Mouse (Mus musculus) MEL (cell line): ENCODE measurements at regions not wholly inside any gene's neighbourhood (a gene's known extent, or its start where the extent isn't known, plus 50 kb on each side); places are given as distances from the start of the nearest gene placed in this dataset.

Experiments used
- DNase-seq: peaks from one replicate; pipeline ENCODE4 v3.0.0; 2011; ENCODE audit warnings: low read depth, low spot score
- H3K27ac ChIP-seq: 2 replicates; pipeline ENCODE4 v1.5.1; 2012; ENCODE audit warnings: low read depth, mild to moderate bottlenecking, control low read depth, low read length, moderate library complexity; ENCODE audit not compliant: control insufficient read depth
- H3K27me3 ChIP-seq, 2 experiments: fragments of 150-350 bp in 1 of 2; sonication (generic) in 1 of 2; 2 replicates each; pipeline ENCODE4 v1.6.1; 2012; ENCODE audit warnings: low read length in 2 of 2, mild to moderate bottlenecking in 2 of 2, improper control_type of control experiment in 1 of 2, moderate library complexity in 1 of 2; ENCODE audit not compliant: insufficient read depth in 2 of 2, control insufficient read depth in 1 of 2
- H3K36me3 ChIP-seq, 2 experiments: 2 replicates each; pipeline ENCODE4 v1.6.1; 2012 to 2014; ENCODE audit warnings: low read length in 2 of 2, improper control_type of control experiment in 1 of 2, inconsistent platforms in 1 of 2, mild to moderate bottlenecking in 1 of 2; ENCODE audit not compliant: insufficient read depth in 2 of 2, control insufficient read depth in 1 of 2
- H3K4me1 ChIP-seq, 2 experiments: fragments of 150-350 bp in 1 of 2; sonication (generic) in 1 of 2; 2 replicates each; pipeline ENCODE4 v1.6.1; 2012; ENCODE audit warnings: low read length in 2 of 2, improper control_type of control experiment in 1 of 2, mild to moderate bottlenecking in 1 of 2; ENCODE audit not compliant: insufficient read depth in 2 of 2, control insufficient read depth in 1 of 2
- H3K4me3 ChIP-seq, 2 experiments: fragments of 150-350 bp in 1 of 2; sonication (generic) in 1 of 2; 2 replicates each; pipeline ENCODE4 v1.5.1; 2012; ENCODE audit warnings: low read depth in 2 of 2, low read length in 2 of 2, mild to moderate bottlenecking in 2 of 2, moderate library complexity in 2 of 2, control low read depth in 1 of 2, improper control_type of control experiment in 1 of 2; ENCODE audit not compliant: control insufficient read depth in 1 of 2, insufficient read depth in 1 of 2
- H3K79me2 ChIP-seq: 2 replicates; pipeline ENCODE4 v1.6.1; 2012; ENCODE audit warnings: mild to moderate bottlenecking, low read length, moderate library complexity; ENCODE audit not compliant: control insufficient read depth, poor library complexity, insufficient read depth
- H3K9ac ChIP-seq: 2 replicates; pipeline ENCODE4 v1.6.1; 2012; ENCODE audit warnings: low read depth, mild to moderate bottlenecking, control low read depth, low read length, moderate library complexity; ENCODE audit not compliant: control insufficient read depth, poor library complexity, severe bottlenecking
- H3K9me3 ChIP-seq: fragments of 150-350 bp; sonication (generic); replicated peaks from 2 replicates; pipeline ENCODE4 v1.6.1; 2012; ENCODE audit warnings: mild to moderate bottlenecking, low read length, improper control_type of control experiment, moderate library complexity; ENCODE audit not compliant: insufficient read depth
- CHD2 ChIP-seq: IDR thresholded peaks from 2 replicates; pipeline ENCODE4 v1.6.1; 2011; ENCODE audit warnings: low read length, improper control_type of control experiment
- CTCF ChIP-seq, 3 experiments: IDR thresholded peaks in 2 of 3; conservative IDR thresholded peaks in 1 of 3; 2 replicates each; pipeline ENCODE4 v1.5.1; 2011 to 2012; ENCODE audit warnings: low read length in 3 of 3, low read depth in 2 of 3, mild to moderate bottlenecking in 2 of 3, improper control_type of control experiment in 1 of 3, inconsistent platforms in 1 of 3, mixed read lengths in 1 of 3, moderate library complexity in 1 of 3; ENCODE audit not compliant: control insufficient read depth in 1 of 3, insufficient read depth in 1 of 3, poor library complexity in 1 of 3, severe bottlenecking in 1 of 3
- EP300 ChIP-seq, 2 experiments: IDR thresholded peaks; 2 replicates each; pipeline ENCODE4 v1.6.1; 2011; ENCODE audit warnings: improper control_type of control experiment in 2 of 2, low read length in 2 of 2, low read depth in 1 of 2, mild to moderate bottlenecking in 1 of 2
- ETS1 ChIP-seq: IDR thresholded peaks from 2 replicates; pipeline ENCODE4 v1.6.1; 2012; ENCODE audit warnings: low read depth, mild to moderate bottlenecking, inconsistent platforms, low read length, improper control_type of control experiment, moderate library complexity
- GABPA ChIP-seq: IDR thresholded peaks from 2 replicates; pipeline ENCODE4 v1.6.1; 2012; ENCODE audit warnings: low read depth, mild to moderate bottlenecking, inconsistent platforms, low read length, improper control_type of control experiment, moderate library complexity
- GATA1 ChIP-seq: IDR thresholded peaks from 2 replicates; pipeline ENCODE4 v1.6.1; 2011; ENCODE audit warnings: low read depth, low read length, improper control_type of control experiment
- MEF2A ChIP-seq: IDR thresholded peaks from 2 replicates; pipeline ENCODE4 v1.6.1; 2014; ENCODE audit warnings: low read depth, mild to moderate bottlenecking, inconsistent platforms, low read length, improper control_type of control experiment; ENCODE audit not compliant: poor library complexity, insufficient replicate concordance, severe bottlenecking; ENCODE audit errors: extremely low read depth
- MYC ChIP-seq: IDR thresholded peaks from 2 replicates; pipeline ENCODE4 v1.6.1; 2011; ENCODE audit warnings: low read depth, mild to moderate bottlenecking, low read length, improper control_type of control experiment, moderate library complexity
- NELFE ChIP-seq: IDR thresholded peaks from 2 replicates; pipeline ENCODE4 v1.6.1; 2011; ENCODE audit warnings: low read depth, low read length, improper control_type of control experiment
- POLR2A ChIP-seq, 2 experiments: IDR thresholded peaks; 2 replicates each; pipeline ENCODE4 v1.6.1; 2011 to 2012; ENCODE audit warnings: low read length in 2 of 2, mild to moderate bottlenecking in 2 of 2, control low read depth in 1 of 2, improper control_type of control experiment in 1 of 2, low read depth in 1 of 2, moderate library complexity in 1 of 2; ENCODE audit not compliant: control insufficient read depth in 1 of 2, insufficient read depth in 1 of 2, poor library complexity in 1 of 2
- RAD21 ChIP-seq: IDR thresholded peaks from 2 replicates; pipeline ENCODE4 v1.6.1; 2011; ENCODE audit warnings: mild to moderate bottlenecking, low read depth, low read length, improper control_type of control experiment
- RCOR1 ChIP-seq: IDR thresholded peaks from 2 replicates; pipeline ENCODE4 v1.6.1; 2012; ENCODE audit warnings: low read depth, mild to moderate bottlenecking, inconsistent platforms, low read length, improper control_type of control experiment
- SIN3A ChIP-seq: IDR thresholded peaks from 2 replicates; pipeline ENCODE4 v1.6.1; 2012; ENCODE audit warnings: low read length, improper control_type of control experiment, inconsistent platforms
- SMC3 ChIP-seq: IDR thresholded peaks from 2 replicates; pipeline ENCODE4 v1.6.1; 2011; ENCODE audit warnings: low read depth, low read length, improper control_type of control experiment
- TAL1 ChIP-seq: IDR thresholded peaks from 2 replicates; pipeline ENCODE4 v1.6.1; 2012; ENCODE audit warnings: mild to moderate bottlenecking, inconsistent platforms, low read length, moderate library complexity, mixed read lengths
- TBP ChIP-seq: IDR thresholded peaks from 2 replicates; pipeline ENCODE4 v1.8.0; 2011; ENCODE audit warnings: low read depth, low read length, improper control_type of control experiment
- USF1 ChIP-seq: IDR thresholded peaks from 2 replicates; pipeline ENCODE4 v1.6.1; 2014; ENCODE audit warnings: low read depth, mild to moderate bottlenecking, inconsistent platforms, low read length, improper control_type of control experiment, moderate library complexity
- USF2 ChIP-seq, 2 experiments: IDR thresholded peaks; 2 replicates each; pipeline ENCODE4 v1.6.1; 2011 to 2012; ENCODE audit warnings: improper control_type of control experiment in 2 of 2, low read length in 2 of 2, borderline replicate concordance in 1 of 2, inconsistent platforms in 1 of 2, low read depth in 1 of 2, mild to moderate bottlenecking in 1 of 2; ENCODE audit not compliant: insufficient read depth in 1 of 2
- ZC3H11A ChIP-seq: IDR thresholded peaks from 2 replicates; pipeline ENCODE4 v1.6.1; 2012; ENCODE audit warnings: low read depth, mild to moderate bottlenecking, inconsistent platforms, low read length, improper control_type of control experiment
- ZMIZ1 ChIP-seq: IDR thresholded peaks from 2 replicates; pipeline ENCODE4 v1.6.1; 2012; ENCODE audit warnings: low read depth, mild to moderate bottlenecking, inconsistent platforms, low read length, improper control_type of control experiment, moderate library complexity

DNA sequence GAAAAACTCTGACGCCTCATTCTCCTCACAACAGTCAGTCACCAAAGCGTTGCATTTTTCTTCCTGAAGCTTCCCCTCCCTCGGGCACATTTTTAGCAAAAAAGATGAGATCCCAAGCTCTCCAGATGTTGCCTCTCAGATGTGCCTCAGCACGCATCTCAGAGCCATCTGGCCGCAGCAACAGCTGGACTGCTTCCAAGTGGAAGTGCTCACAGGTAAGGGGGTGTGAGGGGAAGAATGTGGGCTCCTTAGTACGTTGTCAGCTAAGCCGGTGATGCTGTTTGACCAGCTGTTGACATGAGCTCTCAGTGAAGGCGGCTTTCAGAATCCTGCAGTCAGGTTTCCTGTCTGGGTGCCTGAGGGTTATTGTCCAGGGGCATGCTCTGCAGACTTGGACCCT is 58.2 kb upstream of the Vangl1 start:
- TF ChIP-seq NELFE = no peak
- TF ChIP-seq TAL1 = no peak
- TF ChIP-seq MEF2A = no peak
- TF ChIP-seq CHD2 = no peak
- no peak for TF ChIP-seq EP300 (IDR thresholded peaks at IDR 0.05; ENCODE audit: low read depth in 1 of 2, low read length in 2 of 2)
- TF ChIP-seq SMC3 = no peak
- no peak for TF ChIP-seq ETS1
- TF ChIP-seq ZMIZ1 = no peak
- no peak for TF ChIP-seq CTCF (IDR thresholded peaks at IDR 0.05 in 2 of 3, conservative IDR thresholded peaks at IDR 0.05 in 1 of 3; ENCODE audit: control insufficient read depth in 1 of 3, insufficient read depth in 1 of 3, low read depth in 2 of 3, low read length in 3 of 3, poor library complexity in 1 of 3, severe bottlenecking in 1 of 3)
- TF ChIP-seq, all 39 proteins: peak for 0
- Histone ChIP-seq H3K79me2 (no peaks in the 10 kb centered on the region), H3K27ac (no peak overlapping the region), H3K9ac (no peak overlapping the region), H3K4me3 (no peak overlapping the region), H3K4me1 (no peaks in the 10 kb centered on the region), H3K27me3 (no peaks in the 10 kb centered on the region), H3K9me3 (no peaks in the 10 kb centered on the region), H3K36me3 (no peaks in the 10 kb centered on the region)
- no peak for DNase-seq

DNA sequence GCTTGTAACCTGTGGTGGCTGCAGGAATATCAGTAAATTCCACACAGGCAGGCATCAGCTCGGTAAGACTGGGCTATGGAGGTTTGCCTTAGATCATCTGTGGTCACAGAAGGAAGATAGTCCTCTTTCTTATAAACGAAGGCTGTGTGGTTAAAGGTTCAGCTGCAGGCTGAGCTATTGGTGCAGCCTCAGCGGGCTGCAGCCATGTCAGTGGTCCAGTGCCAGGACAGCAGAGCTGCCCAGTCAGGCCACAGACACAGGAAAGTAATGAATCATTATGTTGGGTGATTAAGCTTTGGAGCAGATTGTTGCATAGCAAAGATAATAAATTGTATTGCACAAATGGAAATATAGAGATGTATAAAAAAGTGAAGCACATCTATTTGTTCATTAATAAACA is 57.0 kb upstream of the Vangl1 start:
- H3K27me3 ChIP-seq = no peaks in the 10 kb centered on the region
- no peaks in the 10 kb centered on the region for H3K36me3 ChIP-seq
- no peak overlapping the region for H3K4me3 ChIP-seq
- no peak for DNase-seq
- H3K27ac ChIP-seq = no peak overlapping the region
- H3K4me1 ChIP-seq = no peaks in the 10 kb centered on the region
- no peak overlapping the region for H3K9ac ChIP-seq
- TF ChIP-seq TBP (no peak), MYC (no peak), POLR2A (IDR thresholded peaks at IDR 0.05; ENCODE audit: control insufficient read depth in 1 of 2, insufficient read depth in 1 of 2, low read depth in 1 of 2, low read length in 2 of 2, poor library complexity in 1 of 2) (no peak), GABPA (no peak), RCOR1 (no peak), USF1 (no peak), SIN3A (no peak), SMC3 (no peak), CTCF (IDR thresholded peaks at IDR 0.05 in 2 of 3, conservative IDR thresholded peaks at IDR 0.05 in 1 of 3; ENCODE audit: control insufficient read depth in 1 of 3, insufficient read depth in 1 of 3, low read depth in 2 of 3, low read length in 3 of 3, poor library complexity in 1 of 3, severe bottlenecking in 1 of 3) (no peak), ZC3H11A (no peak), TAL1 (no peak), EP300 (IDR thresholded peaks at IDR 0.05; ENCODE audit: low read depth in 1 of 2, low read length in 2 of 2) (no peak), GATA1 (no peak), ZMIZ1 (no peak), MEF2A (no peak), RAD21 (no peak), USF2 (IDR thresholded peaks at IDR 0.05; ENCODE audit: borderline replicate concordance in 1 of 2, insufficient read depth in 1 of 2, low read depth in 1 of 2, low read length in 2 of 2) (no peak)
- TF ChIP-seq, all 39 proteins: peak for 0
- Histone ChIP-seq H3K79me2 (no peaks in the 10 kb centered on the region), H3K9me3 (no peaks in the 10 kb centered on the region)
